Mouse (Mus musculus): ENCODE measurements around the gene Barx2.

GRCm38 (mm10) chr9:31931255-31931654, 18.0 kb upstream of the Barx2 start:
- TF ChIP-seq CTCF (IDR thresholded peaks at IDR 0.05; ENCODE audit: control insufficient read depth, insufficient read depth, insufficient read length) (no peak), MYOG (IDR thresholded peaks at IDR 0.05; ENCODE audit: control insufficient read depth, extremely low read depth, insufficient read length) (no peak), MYOD1 (IDR thresholded peaks at IDR 0.05; ENCODE audit: control insufficient read depth, insufficient read length, low read depth) (no peak), MAX (IDR thresholded peaks at IDR 0.05) (no peak), CEBPB (IDR thresholded peaks at IDR 0.05; ENCODE audit: low read depth) (no peak), USF1 (IDR thresholded peaks at IDR 0.05; ENCODE audit: low read depth) (no peak), FOSL1 (IDR thresholded peaks at IDR 0.05; ENCODE audit: insufficient read depth, low read length, poor library complexity, severe bottlenecking) (no peak)

All from C2C12 (cell line).